Mouse (Mus musculus): Measurements from ENCODE around the gene Cfap46.

Gene Cfap46

GRCm38 (mm10) chr7:139580851-139581775 lies 102.5 kb downstream of the Cfap46 start:
- no peak for DNase-seq (ENCODE audit: low spot score in 2 of 2)

GRCm38 (mm10) chr7:139579261-139579905 lies 104.2 kb downstream of the Cfap46 start:
- DNase-seq (ENCODE audit: low spot score in 2 of 2) = no peak

- DNase-seq (ENCODE audit: low spot score in 2 of 2) = no peak
Observed at GRCm38 (mm10) chr7:139576064-139576686, 107.4 kb downstream of the Cfap46 start.

- DNase-seq (ENCODE audit: low spot score in 2 of 2) = no peak
Observed at GRCm38 (mm10) chr7:139572665-139573064, 111.0 kb downstream of the Cfap46 start.

GRCm38 (mm10) chr7:139570788-139571187 lies 112.8 kb downstream of the Cfap46 start:
- no peak for DNase-seq (ENCODE audit: low spot score in 2 of 2)

GRCm38 (mm10) chr7:139566533-139566932 lies 117.1 kb downstream of the Cfap46 start:
- DNase-seq (ENCODE audit: low spot score in 2 of 2) = no peak

GRCm38 (mm10) chr7:139565998-139566397 lies 117.6 kb downstream of the Cfap46 start:
- DNase-seq (ENCODE audit: low spot score in 2 of 2) = no peak

GRCm38 (mm10) chr7:139564161-139564560 lies 119.5 kb downstream of the Cfap46 start:
- no peak for DNase-seq (ENCODE audit: low spot score in 2 of 2)

GRCm38 (mm10) chr7:139563425-139563824 lies 120.2 kb downstream of the Cfap46 start:
- DNase-seq (ENCODE audit: low spot score in 2 of 2) = no peak

GRCm38 (mm10) chr7:139559659-139560058 lies 124.0 kb downstream of the Cfap46 start:
- DNase-seq (ENCODE audit: low spot score in 2 of 2) = no peak

- no peak for DNase-seq (ENCODE audit: low spot score in 2 of 2)
Observed at GRCm38 (mm10) chr7:139556746-139557526, 126.7 kb downstream of the Cfap46 start.

- no peak for DNase-seq (ENCODE audit: low spot score in 2 of 2)
Observed at GRCm38 (mm10) chr7:139556331-139556730, 127.3 kb downstream of the Cfap46 start.

- DNase-seq (ENCODE audit: low spot score in 2 of 2) = no peak
Observed at GRCm38 (mm10) chr7:139551519-139551918, 132.1 kb downstream of the Cfap46 start.

Measured in urinary bladder, postnatal 36 days (tissue).